Mouse (Mus musculus): ENCODE measurements around the gene Spats2l. TPM values are rescaled to one million over a fixed set of nuclear protein-coding genes. Genes with fewer than 3 reads are reported as not detected.

Spats2l gene
- polyA plus RNA-seq, 1 experiment: 8.0 TPM

- DNase-seq (ENCODE audit: low read depth, low spot score): no peak
- WGBS: 64% methylated on average over 7 of the region's 7 CpGs
These were observed 101.5 kb downstream of the Spats2l start for GRCm38 (mm10) chr1:57875512-57875911.

- WGBS: 91% methylated on average over 6 of the region's 6 CpGs
- DNase-seq (ENCODE audit: low read depth, low spot score): no peak
These were observed 105.0 kb downstream of the Spats2l start for GRCm38 (mm10) chr1:57878957-57879356.

- DNase-seq (ENCODE audit: low read depth, low spot score): no peak
These were observed 110.9 kb downstream of the Spats2l start for GRCm38 (mm10) chr1:57884867-57885266.

GRCm38 (mm10) chr1:57889803-57890202 is 115.8 kb downstream of the Spats2l start:
- DNase-seq (ENCODE audit: low read depth, low spot score): no peak
- WGBS: 40% methylated on average over 5 of the region's 5 CpGs

More at GRCm38 (mm10) chr1:57884867-57885266, 110.9 kb downstream of the Spats2l start:
- WGBS: 55% methylated on average over 2 of the region's 2 CpGs

- DNase-seq (ENCODE audit: low read depth, low spot score): no peak
- 50% methylated on average over 5 of the region's 5 CpGs for WGBS
These were observed 116.4 kb downstream of the Spats2l start for GRCm38 (mm10) chr1:57890259-57890902.

GRCm38 (mm10) chr1:57890903-57891267 is 116.9 kb downstream of the Spats2l start:
- 70% methylated on average over 8 of the region's 8 CpGs for WGBS
- no peak for DNase-seq (ENCODE audit: low read depth, low spot score)

- DNase-seq (ENCODE audit: low read depth, low spot score): no peak
- WGBS: 61% methylated on average over 3 of the region's 3 CpGs
These were observed 127.5 kb downstream of the Spats2l start for GRCm38 (mm10) chr1:57901494-57901893.

GRCm38 (mm10) chr1:57903793-57904192 is 129.8 kb downstream of the Spats2l start:
- no peak for DNase-seq (ENCODE audit: low read depth, low spot score)
- 83% methylated on average over 7 of the region's 7 CpGs for WGBS

- 63% methylated on average over 3 of the region's 3 CpGs for WGBS
- no peak for DNase-seq (ENCODE audit: low read depth, low spot score)
These were observed 131.9 kb downstream of the Spats2l start for GRCm38 (mm10) chr1:57905912-57906311.

- DNase-seq (ENCODE audit: low read depth, low spot score): no peak
These were observed 132.3 kb downstream of the Spats2l start for GRCm38 (mm10) chr1:57906312-57906711.

- 87% methylated on average over 6 of the region's 6 CpGs for WGBS
- DNase-seq (ENCODE audit: low read depth, low spot score): no peak
These were observed 137.6 kb downstream of the Spats2l start for GRCm38 (mm10) chr1:57911561-57911960.

GRCm38 (mm10) chr1:57917342-57917741 is 143.4 kb downstream of the Spats2l start:
- DNase-seq (ENCODE audit: low read depth, low spot score): peak; percentile 4
- WGBS: 18% methylated on average over 5 of the region's 5 CpGs

GRCm38 (mm10) chr1:57918567-57918966 is 144.6 kb downstream of the Spats2l start:
- no peak for DNase-seq (ENCODE audit: low read depth, low spot score)
- 82% methylated on average over 4 of the region's 4 CpGs for WGBS

- no peak for DNase-seq (ENCODE audit: low read depth, low spot score)
- 46% methylated on average over 1 of the region's 1 CpGs for WGBS
These were observed 160.3 kb downstream of the Spats2l start for GRCm38 (mm10) chr1:57934287-57934686.

- DNase-seq (ENCODE audit: low read depth, low spot score): no peak
- WGBS: 79% methylated on average over 10 of the region's 10 CpGs
These were observed 166.7 kb downstream of the Spats2l start for GRCm38 (mm10) chr1:57940691-57941090.

- DNase-seq (ENCODE audit: low read depth, low spot score): no peak
- WGBS: 69% methylated on average over 7 of the region's 7 CpGs
These were observed 167.1 kb downstream of the Spats2l start for GRCm38 (mm10) chr1:57941095-57941494.

GRCm38 (mm10) chr1:57941734-57942133 is 167.8 kb downstream of the Spats2l start:
- no peak for DNase-seq (ENCODE audit: low read depth, low spot score)
- WGBS: 76% methylated on average over 11 of the region's 11 CpGs

- no peak for DNase-seq (ENCODE audit: low read depth, low spot score)
- 91% methylated on average over 6 of the region's 6 CpGs for WGBS
These were observed 168.3 kb downstream of the Spats2l start for GRCm38 (mm10) chr1:57942215-57942614.

GRCm38 (mm10) chr1:57947552-57948347 is 173.8 kb downstream of the Spats2l start:
- 14% methylated on average over 2 of the region's 2 CpGs for WGBS

GRCm38 (mm10) chr1:57949195-57949594 is 175.2 kb downstream of the Spats2l start:
- no peak for DNase-seq (ENCODE audit: low read depth, low spot score)
- WGBS: 10% methylated on average over 1 of the region's 1 CpGs

More at GRCm38 (mm10) chr1:57947552-57948347, 173.8 kb downstream of the Spats2l start:
- DNase-seq (ENCODE audit: low read depth, low spot score): no peak

GRCm38 (mm10) chr1:57949716-57950115 is 175.8 kb downstream of the Spats2l start:
- WGBS: 83% methylated on average over 5 of the region's 5 CpGs
- no peak for DNase-seq (ENCODE audit: low read depth, low spot score)

Data from large intestine, adult 2 months (tissue).